Mouse (Mus musculus) inflammation-experienced regulatory T-cells, adult 16 weeks (primary cell): ENCODE results near the gene Elac2. TPM values are rescaled to one million over a fixed set of nuclear protein-coding genes. Genes with fewer than 3 reads are reported as not detected.

Experiments used
- polyA plus RNA-seq: library from polyadenylated mRNA; unstranded; fragments of 100-300 nt; shearing (Covaris generic); gene quantifications from one replicate; pipeline ENCODE4 v1.2.1, GENCODE M21; 2017

Gene Elac2
- 35.0 TPM for polyA plus RNA-seq

GRCm38 (mm10) chr11:64978720-64979488, at the start of gene Elac2:
Gene Elac2, plus strand, starts transcription at chr11:64979038.

Other genes with a start within 250 kb of the Elac2 start
- not detected for gene 1700086D15Rik, start 180.9 kb downstream of the Elac2 start, polyA plus RNA-seq
- gene Arhgap44, start 183.9 kb downstream of the Elac2 start, polyA plus RNA-seq, result 0.11 TPM